Mouse (Mus musculus) spleen, postnatal 10 days (tissue): ENCODE measurements around the gene Pkdrej.
A peak's percentile ranks its signal among the peaks of the same experiment; 100 is the strongest.
"Not testable (repeated sequence)": the region's sequence is repeated elsewhere in the genome, so short reads cannot be mapped to it uniquely, and the experiment has no call there.

Experiments
- DNase-seq, 2 experiments: peaks; one replicate each; pipeline ENCODE4 v3.0.0; 2021 to 2022; ENCODE audit warnings: low spot score in 2 of 2

Pkdrej gene

DNA sequence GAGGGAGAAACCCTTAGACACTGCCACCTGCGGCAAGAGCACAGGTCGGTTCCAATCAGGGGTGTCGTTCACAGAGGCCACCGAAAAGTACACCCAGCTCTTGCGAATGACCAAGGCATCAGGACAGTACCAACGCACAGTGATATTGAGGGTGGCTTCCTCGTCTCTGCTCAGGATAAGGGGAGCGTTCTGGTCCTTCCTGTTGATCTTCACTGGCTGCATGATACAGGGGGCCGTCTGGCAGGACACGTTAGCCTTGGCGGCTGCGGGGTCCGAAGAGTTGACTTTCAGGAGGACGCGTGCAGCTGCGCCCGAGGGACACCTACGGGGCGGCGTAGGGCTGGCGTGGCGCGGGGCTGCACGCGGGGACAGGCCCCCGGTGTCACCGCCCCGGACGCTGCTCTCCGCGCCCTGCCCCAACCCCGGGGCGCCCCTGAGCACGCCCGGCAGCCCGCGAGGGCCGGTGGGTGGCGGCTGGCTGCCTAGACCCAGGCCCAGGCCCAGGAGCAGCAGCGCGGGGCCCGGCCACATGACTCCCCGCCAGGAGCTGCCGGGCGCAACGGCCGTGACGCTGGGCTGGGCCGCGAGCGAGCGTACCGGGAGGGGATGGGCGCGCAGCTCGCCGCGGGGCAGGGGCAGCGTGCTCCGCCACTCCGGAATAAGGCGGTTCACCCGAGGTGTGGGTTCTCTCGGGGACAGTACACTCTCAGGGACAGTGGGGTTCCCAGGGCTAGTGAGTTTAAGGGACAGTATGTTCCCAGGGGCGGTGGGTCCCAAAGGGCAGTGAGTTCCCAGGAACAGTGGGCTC, at the start of gene Pkdrej:
TSS of gene Pkdrej (minus strand) at position 532 of the 808 bp plus-strand sequence.
- DNase-seq, result peak; percentile 46 to 50

DNA sequence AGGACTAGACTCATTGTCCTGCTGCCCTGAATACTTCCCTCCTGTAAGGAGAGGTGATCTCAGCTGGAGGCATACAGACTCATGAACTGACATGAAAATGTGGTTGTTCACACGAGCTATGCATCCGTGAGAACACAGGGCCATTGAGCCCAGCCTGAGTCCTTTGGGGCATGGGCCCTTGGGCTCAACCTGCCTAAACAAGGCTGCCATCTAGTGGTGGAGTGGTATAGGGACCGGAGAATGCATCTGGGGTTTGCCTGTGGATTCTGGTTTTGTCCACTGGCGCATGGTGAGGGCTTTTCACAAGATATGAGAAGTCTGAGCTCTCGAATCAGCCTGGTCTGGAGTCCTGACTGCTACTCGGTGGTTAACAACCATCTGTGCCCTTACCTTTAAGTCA, 46.2 kb upstream of the Pkdrej start:
- peak; percentile 51 to 77 for DNase-seq

DNA sequence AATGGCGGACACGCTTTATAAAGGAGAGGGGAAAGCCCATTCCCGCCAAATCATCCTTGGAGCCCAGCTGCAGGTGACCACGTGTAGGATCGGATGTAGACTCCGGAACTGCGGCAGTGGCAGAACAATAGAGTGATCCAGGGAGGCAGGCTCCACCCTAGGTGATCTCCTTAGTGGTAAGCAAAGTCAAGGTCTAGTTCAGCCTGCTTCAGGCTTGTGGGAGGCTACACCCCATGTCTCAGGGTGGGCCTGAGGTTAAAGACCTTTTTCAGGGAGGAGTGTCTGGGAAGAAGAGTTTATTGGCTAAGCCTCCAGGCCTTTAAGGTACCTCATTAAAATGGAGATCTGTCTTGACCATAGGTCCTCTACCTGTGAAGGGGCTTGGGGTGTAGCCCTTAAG, 44.4 kb upstream of the Pkdrej start:
- not testable (repeated sequence) for DNase-seq

DNA sequence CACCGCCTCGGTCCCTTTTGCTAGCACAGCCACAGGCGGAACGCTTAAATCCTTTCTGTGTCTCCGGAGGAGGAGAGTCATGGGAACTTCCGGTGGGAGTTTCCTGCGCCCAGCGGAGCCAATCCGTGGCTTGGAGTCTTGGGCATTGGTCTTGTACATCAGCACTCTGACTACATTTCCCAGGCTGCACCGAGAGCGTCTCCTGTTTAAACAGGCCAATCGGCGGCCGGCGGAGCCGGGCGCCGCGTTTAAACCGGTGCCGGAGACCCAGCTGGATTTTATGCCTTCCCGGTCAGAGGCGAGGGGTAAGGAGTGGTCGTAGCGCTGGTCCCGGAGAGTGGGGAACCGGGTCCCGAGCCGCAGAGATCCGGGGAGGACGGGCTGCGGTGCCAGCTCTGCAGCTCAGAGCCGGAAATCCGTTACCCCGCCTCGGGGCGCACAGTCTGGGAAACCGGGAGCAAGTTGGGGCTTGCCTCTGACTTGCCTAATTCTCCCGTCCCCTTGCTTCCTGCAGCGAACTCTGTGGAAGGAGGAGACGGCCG, 38.0 kb upstream of the Pkdrej start, which contains the start of gene Gtse1:
TSS of gene Gtse1 (plus strand) at position 256 of the 542 bp plus-strand sequence.
- DNase-seq, result peak; percentile 87 to 95

DNA sequence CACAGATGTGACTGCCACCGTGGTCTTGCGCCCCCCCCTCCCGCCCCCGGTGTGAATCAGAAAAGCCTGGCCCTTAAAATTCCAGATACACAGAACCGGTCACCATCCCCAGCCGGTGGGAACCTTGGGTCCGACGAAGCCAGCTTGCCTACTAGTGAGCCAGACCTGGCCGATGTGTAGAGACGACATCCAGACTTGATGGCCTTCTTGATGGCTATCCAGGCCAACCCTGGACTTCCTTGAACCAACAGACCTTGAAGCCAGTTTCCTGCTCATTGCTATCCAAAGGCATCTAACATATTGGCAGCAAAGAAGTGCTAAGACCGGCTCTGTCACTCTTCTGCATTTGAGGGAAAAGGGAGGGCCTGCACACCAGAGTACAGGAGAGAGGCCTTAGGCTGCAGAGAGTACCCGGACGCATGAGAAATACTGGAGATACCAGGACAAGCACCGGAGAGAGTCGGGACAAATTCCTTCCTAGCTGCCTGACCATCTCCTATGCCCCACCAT, 37.5 kb upstream of the Pkdrej start:
- DNase-seq, result peak in 1 of 2 experiments; percentile 40

DNA sequence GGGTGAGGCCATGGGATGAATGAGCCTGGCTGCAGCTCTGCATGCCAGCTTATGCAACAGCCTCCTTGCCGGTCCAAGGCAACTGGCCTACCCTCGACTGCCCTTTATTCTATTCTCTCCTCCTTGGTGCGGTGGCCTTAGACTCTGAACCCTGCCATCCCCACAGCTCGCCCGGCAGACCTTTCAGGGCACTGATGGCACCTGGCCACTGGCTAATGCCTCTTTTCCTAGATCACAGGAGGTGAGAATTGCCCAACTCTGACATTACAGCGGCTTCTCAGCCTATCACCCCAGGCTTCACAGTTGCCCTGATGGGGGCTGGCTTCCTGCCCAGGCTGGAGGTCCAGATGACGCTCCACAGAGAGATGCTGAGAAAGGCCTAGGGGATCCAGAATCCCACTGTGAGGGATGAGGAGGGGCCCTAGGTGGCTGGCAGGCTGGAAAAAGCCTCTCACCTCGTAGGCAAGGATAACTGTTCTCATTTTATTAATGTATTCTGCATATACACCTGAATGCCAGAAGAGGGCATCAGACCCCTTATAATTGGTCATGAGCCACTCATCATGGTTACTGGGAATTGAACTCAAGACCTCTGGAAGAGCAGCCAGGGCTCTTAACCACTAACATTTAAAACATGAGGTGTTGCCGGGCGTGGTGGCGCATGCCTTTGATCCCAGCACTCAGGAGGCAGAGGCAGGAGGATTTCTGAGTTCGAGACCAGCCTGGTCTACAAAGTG, 30.3 kb upstream of the Pkdrej start:
- no peak for DNase-seq

DNA sequence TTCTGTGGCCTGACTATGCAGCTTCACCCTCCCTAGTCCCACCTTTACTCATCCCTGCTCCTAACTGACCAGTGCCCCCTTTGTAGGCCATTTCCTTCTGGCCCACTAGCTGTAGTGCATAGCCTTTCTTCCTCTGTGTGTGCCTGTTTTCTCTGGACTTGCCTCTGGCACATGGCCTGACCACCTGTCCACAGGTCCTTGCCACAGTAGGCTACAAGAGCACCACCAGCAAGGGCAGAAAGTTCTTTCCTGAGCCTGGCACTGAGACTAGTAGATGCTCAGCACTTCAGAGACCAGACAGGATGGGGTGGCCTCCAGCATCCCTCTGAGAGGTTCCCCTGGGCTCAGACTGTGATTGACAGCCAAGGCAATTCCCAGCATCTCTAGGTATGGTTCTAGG, 23.5 kb upstream of the Pkdrej start:
- no peak for DNase-seq

DNA sequence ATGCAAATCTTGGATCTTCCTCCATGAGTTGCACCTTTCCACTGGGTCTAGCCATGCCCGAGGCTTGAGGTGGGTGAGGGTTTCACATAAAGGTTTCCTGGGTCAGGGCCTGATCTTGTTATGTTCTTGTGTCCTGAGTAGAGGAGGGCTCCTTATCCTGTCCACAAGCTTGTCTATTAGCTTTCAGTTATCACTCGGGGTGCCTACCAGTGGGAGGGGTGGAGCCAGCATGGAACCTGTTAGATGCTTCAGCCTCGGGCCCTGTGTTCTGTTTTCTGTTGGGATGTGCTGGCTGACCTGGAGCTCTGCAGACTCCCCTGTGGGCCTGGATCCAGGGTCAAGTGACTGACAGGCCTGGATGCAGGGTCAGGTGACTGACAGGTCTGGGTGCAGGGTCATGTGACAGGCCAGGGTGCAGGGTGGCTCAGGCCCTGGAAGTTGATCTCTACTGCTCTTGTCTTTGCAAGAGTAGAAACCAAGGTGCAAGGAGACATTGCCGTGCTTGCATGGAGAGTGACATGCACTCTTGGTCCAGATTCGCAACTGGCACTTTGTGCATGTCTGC, 20.3 kb upstream of the Pkdrej start:
- peak in 1 of 2 experiments; percentile 34 for DNase-seq

DNA sequence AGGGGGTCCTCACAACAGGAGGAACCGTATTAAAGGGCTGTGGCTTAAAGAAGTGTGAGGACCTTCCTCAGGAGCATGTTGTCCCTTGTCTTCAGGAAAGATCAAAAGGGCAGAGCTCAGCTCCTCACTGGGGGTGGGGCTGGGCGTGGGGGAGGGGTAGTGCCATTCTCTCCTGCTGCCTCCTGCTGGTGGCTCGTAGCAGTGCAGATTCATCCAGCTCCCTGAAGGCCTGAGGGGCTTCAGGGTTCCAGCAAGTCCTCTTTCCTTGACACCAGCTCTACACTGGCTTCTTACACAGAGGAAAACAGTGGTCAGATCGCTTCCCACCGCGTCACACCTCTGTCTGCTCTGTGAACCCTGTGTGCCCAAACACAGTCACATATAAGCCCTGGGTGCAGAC, 19.4 kb upstream of the Pkdrej start:
- peak in 1 of 2 experiments; percentile 66 for DNase-seq

DNA sequence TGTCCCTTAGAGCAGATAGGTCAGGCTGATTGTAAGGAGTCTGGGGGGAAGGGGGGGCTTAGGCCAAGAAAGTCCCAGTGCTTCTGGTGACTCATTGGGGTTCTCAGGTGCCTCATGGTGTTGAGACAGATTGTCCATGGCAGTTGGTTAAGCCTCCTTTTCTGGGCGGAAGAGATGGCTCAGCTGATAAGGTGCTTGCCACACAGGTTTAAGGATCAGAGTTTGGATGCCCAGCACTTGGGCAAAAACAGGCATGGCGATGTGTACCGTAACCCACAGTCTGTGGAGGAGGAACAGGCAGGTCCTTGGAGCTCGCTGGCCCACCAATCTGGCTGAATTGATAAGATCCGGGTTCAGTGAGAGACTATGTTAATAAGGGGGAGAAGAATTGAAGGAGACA, 15.4 kb upstream of the Pkdrej start:
- DNase-seq, result no peak

DNA sequence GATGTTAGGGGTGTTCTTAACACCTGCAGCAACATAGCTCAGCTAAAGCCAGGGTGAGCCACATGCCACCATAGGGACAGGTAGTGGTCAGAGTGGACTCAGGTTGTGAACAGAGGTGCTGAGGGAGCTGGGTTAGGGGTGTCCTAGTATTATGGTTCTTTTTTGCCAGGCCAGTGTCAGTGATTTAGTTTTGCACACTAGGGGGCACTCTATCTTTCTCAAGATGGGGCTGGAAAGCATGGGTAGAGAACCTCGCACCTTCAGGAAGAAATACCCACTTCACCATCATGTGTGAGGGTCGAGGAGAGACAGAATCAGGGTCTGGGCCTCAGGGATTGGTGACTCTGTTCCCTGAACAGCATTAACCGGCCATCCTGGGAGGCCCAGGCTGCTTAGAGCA, 13.8 kb upstream of the Pkdrej start:
- no peak for DNase-seq

DNA sequence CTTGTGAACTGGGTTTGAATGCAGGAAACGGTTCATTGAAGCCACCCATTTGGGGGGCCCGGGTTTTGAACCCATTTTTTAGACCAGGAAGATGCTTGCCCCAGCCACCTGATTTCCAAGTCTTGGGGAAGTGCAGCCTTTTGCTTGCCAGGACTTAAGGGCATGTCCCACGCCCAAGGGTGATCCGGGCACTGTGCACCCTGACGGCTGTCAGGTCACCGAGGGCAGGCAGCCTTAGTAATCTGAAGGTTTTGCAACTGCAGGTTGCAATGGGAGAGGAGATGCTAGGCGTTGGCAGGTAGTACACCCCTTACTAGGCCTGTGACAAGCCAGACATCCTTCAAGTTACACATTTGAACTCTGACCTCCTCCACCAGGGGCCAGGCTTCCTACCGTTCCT, 11.1 kb upstream of the Pkdrej start:
- no peak for DNase-seq

DNA sequence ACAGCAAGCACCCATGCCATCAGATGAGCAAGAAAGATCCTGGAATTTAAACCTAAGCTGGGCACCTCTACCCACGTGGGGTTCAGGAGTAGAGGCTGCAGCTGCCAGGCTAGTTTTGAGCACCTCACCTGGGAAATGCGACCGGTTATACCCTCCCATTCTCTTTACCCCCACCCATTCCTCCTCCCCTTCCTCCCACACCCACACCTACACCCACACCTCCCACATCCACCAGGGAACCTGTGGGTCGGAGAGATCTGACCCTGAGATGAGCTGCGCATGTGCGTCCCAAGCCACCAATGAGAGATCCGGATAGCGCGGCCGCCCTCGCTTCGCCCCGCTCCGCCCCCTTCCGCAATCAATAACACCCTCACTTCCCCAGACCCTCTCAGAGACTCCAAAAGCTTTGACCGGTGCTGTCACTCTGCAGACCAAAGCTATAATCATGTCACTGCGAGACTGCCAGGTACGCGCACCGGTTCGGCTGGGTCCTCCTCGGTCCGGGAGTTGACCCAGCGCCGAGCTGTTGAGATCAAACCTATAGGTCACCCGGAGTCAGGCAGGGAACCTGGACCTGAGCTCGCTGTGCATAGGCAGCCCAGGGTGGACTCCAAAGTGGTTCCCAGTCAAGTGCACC, 10.5 kb upstream of the Pkdrej start, which contains the start of gene Ttc38:
TSS of gene Ttc38 (plus strand) at position 353 of the 637 bp plus-strand sequence.
- peak; percentile 69 to 87 for DNase-seq

DNA sequence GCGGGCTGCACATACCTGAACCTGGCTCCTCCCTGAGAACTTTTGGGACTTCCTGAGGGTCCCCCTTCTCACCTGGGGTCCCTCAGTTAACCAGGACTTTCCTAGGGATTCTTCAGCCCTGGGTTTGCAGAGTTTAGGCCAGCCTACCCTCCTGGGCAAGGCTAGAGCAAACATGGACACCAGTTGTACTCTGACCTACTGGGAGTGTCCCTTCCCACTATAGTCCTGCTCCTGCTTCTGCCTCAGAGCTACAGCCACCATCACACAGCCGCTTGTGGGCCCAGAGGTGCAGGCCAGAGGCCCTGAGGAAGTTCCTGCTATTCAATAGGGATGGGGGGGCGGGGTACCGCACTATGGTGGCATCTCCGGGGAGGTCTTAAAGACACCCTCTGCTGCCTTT, 7.9 kb upstream of the Pkdrej start:
- no peak for DNase-seq

DNA sequence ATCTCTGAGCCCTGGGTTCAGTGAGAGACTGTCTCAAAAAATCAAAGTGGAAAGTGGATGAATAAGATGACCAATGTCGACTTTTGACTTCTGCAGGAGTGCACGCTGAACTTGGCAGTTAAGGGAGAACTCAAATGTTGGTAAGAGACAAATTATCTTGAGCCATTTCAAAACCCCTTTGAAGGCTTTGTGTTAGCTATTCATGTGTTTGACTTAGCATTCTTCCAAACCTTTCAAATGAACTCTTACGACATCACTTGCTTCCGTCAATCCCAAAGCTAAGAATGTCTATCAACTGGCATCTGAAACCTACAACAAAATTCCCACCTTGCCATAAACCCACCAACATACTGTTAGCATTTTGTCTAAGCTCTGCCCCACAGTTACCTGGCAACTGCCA, 6.5 kb upstream of the Pkdrej start:
- no peak for DNase-seq

DNA sequence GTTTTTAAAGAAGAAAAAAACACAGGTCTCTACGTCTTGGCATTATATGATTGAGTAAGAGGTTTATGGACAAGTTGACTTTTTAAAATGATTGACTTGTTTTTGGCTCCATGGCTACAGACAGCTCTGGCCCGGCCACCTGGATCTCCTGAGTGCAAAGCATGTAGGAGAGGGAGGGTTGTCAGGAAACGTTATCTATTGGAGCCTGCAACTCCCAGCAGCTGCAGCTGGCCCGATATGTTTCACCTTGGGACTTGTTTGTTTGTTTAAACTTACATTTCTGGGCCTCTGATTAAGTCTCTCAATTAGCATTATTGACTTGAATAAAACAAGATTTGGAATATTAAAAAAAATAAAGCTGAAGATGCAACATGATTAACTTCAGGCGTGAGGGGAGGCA, 5.1 kb upstream of the Pkdrej start:
- DNase-seq, result peak in 1 of 2 experiments; percentile 55

DNA sequence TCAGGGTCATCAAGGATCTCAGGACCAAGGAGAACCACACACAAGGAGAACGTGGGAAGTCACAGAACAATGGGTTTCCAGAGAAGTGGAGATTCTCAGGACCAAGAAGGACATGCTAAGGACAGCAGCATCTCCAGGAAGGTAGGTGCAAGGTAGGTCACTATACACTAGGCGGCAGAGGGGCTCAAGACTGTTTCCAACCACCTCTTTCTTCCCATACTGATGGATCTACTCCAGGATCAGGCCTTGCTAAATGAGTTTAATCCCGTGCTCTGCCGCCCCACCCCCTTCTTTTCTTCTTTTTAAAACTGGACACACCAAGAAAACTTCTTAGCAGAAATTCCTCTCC, 451 bp upstream of the Pkdrej start:
- no peak for DNase-seq

DNA sequence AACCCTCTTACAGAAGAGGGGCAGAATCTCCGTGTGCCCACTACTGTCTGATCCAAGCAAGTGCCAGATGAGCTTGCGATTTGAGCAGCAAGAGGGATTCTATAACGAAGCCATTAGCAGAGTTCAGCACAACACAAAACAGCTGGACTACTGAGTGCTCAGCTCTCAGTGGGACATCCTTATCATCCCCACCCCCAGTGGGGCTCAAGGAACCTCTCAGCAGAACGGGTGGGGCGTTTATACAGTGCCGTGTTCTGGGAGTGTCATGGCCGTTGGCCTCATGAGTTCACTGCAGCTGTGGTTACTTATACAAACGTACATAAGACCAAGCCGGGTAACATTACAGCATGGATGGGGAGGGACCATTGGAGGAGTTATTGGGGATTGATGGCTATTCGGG, 8.1 kb downstream of the Pkdrej start:
- no peak for DNase-seq

DNA sequence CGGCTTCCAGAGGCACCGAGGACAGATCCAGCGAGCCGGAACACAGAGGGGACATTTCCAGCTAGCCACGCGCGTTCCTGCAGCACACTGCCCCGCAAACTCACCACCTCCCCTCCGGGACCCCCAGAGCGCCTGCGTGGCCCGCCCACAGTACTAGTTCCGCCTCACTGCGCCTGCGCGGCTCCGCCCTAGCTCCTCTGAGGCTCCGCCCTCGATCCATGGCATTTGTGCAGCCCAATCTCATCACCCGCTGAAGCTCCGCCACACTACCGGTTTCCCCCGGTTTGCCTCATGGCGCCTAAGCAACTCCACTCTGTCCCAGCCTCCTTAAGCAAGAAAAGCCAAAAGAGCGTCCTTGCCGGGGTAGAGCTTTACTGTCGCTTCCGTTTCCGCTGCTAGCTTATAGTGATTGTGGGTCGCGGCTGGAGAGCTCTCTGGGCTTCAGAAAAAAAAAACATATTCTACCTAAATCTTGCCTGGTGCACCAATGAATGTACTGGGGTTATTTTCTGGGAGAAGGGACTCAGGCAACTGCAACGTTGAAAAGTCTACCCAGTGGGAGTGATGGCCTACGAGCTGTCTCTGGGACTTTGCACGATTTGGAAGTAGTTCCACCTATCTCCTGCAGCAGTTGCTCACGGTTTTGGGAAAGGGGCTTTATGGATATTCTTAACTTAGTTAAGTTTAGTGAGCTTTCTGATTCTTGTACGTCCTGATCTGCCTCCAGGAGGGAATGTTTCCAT, 9.8 kb downstream of the Pkdrej start, which contains the start of gene Cdpf1:
TSS of gene Cdpf1 (minus strand) at position 163 of the 743 bp plus-strand sequence.
- peak; percentile 99 for DNase-seq

DNA sequence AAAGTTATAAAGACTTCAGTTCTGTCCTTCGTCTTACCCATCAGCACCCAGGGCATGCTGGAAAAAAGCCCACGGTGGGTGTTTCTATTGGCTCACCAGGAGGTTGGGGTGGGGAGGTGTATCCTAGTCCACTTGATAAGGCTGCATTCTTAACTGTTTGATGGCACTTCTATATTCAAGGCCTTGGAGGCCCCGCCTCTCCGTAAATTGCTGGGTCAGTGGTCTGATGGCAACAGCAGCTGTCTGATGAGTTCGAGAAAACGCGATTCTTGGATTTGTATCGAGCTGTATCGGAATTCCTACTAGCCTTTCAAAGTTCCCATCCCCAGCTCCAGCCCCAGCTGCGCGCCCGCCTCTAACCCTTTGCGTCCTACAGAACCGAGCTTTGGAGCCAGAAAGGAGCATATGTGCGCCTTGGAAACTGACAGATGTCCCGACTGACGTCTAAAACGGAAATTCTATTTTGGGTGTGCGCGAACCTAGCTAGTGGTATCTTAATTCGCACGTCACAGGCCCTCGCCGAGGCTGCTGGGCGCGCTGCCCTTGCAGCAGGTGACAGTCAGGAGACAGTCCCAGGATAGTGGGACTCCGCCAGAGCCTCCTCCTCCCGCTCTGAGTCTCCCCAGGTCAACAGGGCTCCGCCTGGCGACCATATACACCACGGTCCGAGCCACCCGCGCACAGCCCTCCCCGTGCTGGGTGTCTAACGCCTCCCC, 10.6 kb downstream of the Pkdrej start:
- DNase-seq, result peak in 1 of 2 experiments; percentile 44
